Mouse (Mus musculus): Measurements from ENCODE around the gene Ralgds.

- no peak for TF ChIP-seq CTCF (IDR thresholded peaks at IDR 0.05)
- 0 out of 2 replicates have a peak, but pooled peaks have one; percentile 46 for TF ChIP-seq EP300 (IDR thresholded peaks at IDR 0.05)
Observed at GRCm38 (mm10) chr2:28576815-28577214, 63.9 kb downstream of the Ralgds start.
